Mouse (Mus musculus) C2C12 (cell line): Measurements from ENCODE around the gene Ikzf3.

Experiments used
- CEBPB ChIP-seq: IDR thresholded peaks from one replicate; pipeline ENCODE4 v1.6.1; 2011; ENCODE audit warnings: low read depth, mild to moderate bottlenecking, control low read depth, moderate library complexity
- CTCF ChIP-seq: IDR thresholded peaks from one replicate; pipeline ENCODE4 v1.5.1; 2011; ENCODE audit not compliant: control insufficient read depth, insufficient read depth, insufficient read length
- MAX ChIP-seq: IDR thresholded peaks from one replicate; pipeline ENCODE4 v1.6.1; 2011; ENCODE audit warnings: mild to moderate bottlenecking, control low read depth
- USF1 ChIP-seq: IDR thresholded peaks from one replicate; pipeline ENCODE4 v1.6.1; 2011; ENCODE audit warnings: low read depth, mild to moderate bottlenecking, control low read depth, moderate library complexity

GRCm38 (mm10) chr11:98445238-98445637 is 100.6 kb downstream of the Ikzf3 start:
- TF ChIP-seq CTCF = no peak
- no peak for TF ChIP-seq USF1
- TF ChIP-seq MAX = no peak
- TF ChIP-seq CEBPB = no peak
